Mouse (Mus musculus): Measurements from ENCODE around the gene Jarid2. TPM values are rescaled to one million over a fixed set of nuclear protein-coding genes. Genes with fewer than 3 reads are reported as not detected.

Gene Jarid2
- polyA plus RNA-seq, 1 experiment from 2014 or later, result 31.7 TPM

DNA sequence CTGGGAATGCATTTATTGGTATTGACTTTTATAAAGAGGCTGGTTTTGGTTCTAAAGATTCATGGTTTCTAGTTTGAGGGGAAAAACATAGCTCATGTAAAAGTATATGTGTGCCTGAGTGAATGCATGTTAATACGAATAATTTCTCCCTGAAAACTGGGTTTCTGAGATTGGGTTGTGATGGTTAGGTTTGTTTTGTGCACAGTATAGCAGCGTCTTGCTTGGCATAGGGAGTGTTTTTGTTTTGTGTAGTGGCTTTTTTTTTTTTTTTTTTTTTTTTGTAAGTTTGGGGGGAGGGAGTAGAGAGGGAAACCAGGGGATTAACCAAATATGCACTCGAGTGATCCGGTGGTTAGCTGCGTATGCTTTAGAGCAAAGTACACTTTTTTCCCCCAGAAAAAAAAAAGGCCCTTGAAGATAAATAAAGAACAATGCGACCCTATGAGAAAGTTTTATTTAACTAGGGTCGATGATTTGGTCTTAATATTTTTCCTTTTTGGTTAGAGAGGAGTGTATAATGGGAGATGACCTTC lies 3.2 kb downstream of the Jarid2 start:
- peaks cover 20% of the 10 kb centered on the region; the same call in 1 of the 2 replicates for H3K4me1 ChIP-seq (ENCODE audit: control insufficient read depth, insufficient read depth, low read length)
- under 1% methylated on average over 7 of the region's 7 CpGs for WGBS
- DNase-seq (peak; percentile 42), ATAC-seq (ENCODE audit: low FRiP score, low TSS enrichment) (no peak)
- H3K9ac ChIP-seq (replicated peaks; ENCODE audit: low read length), result peak overlapping the region; percentile 73
- H3K4me2 ChIP-seq (ENCODE audit: low read length), result peak overlapping the region; percentile 60
- H3K4me3 ChIP-seq (replicated peaks; ENCODE audit: low read depth, low read length), result peak overlapping the region; percentile 72
- H3K27me3 ChIP-seq (ENCODE audit: control insufficient read depth, insufficient read depth, low read length), result no peaks in the 10 kb centered on the region
- H3K27ac ChIP-seq (replicated peaks; ENCODE audit: low read depth, low read length), result no peak overlapping the region
- H3K36me3 ChIP-seq (ENCODE audit: control insufficient read depth, insufficient read depth, low read length), result no peaks in the 10 kb centered on the region
- H3K9me3 ChIP-seq (ENCODE audit: control insufficient read depth, low read length), result no peaks in the 10 kb centered on the region

- peaks cover 20% of the 10 kb centered on the region; the same call in 1 of the 2 replicates for H3K4me1 ChIP-seq (ENCODE audit: control insufficient read depth, insufficient read depth, low read length)
- no peak overlapping the region for H3K27ac ChIP-seq (replicated peaks; ENCODE audit: low read depth, low read length)
- ATAC-seq (ENCODE audit: low FRiP score, low TSS enrichment) (no peak), DNase-seq (peak; percentile 58)
- no peaks in the 10 kb centered on the region for H3K9me3 ChIP-seq (ENCODE audit: control insufficient read depth, low read length)
- H3K36me3 ChIP-seq (ENCODE audit: control insufficient read depth, insufficient read depth, low read length), result no peaks in the 10 kb centered on the region
- no peaks in the 10 kb centered on the region for H3K27me3 ChIP-seq (ENCODE audit: control insufficient read depth, insufficient read depth, low read length)
- H3K9ac ChIP-seq (replicated peaks; ENCODE audit: low read length), result peak overlapping the region; percentile 73
- WGBS, result under 1% methylated on average over 13 of the region's 13 CpGs
- peak overlapping the region; percentile 72 for H3K4me3 ChIP-seq (replicated peaks; ENCODE audit: low read depth, low read length)
- H3K4me2 ChIP-seq (ENCODE audit: low read length), result peak overlapping the region; percentile 60
These were observed 3.7 kb downstream of the Jarid2 start for GRCm38 (mm10) chr13:44733036-44733372.

GRCm38 (mm10) chr13:44733373-44734111 lies 4.3 kb downstream of the Jarid2 start:
- Histone ChIP-seq H3K9ac (replicated peaks; ENCODE audit: low read length) (peak overlapping the region; percentile 73), H3K36me3 (ENCODE audit: control insufficient read depth, insufficient read depth, low read length) (no peaks in the 10 kb centered on the region), H3K4me1 (ENCODE audit: control insufficient read depth, insufficient read depth, low read length) (peaks cover 20% of the 10 kb centered on the region; the same call in 1 of the 2 replicates), H3K4me3 (replicated peaks; ENCODE audit: low read depth, low read length) (peak overlapping the region; percentile 72), H3K27me3 (ENCODE audit: control insufficient read depth, insufficient read depth, low read length) (no peaks in the 10 kb centered on the region), H3K4me2 (ENCODE audit: low read length) (peak overlapping the region; percentile 60), H3K9me3 (ENCODE audit: control insufficient read depth, low read length) (no peaks in the 10 kb centered on the region), H3K27ac (replicated peaks; ENCODE audit: low read depth, low read length) (peak overlapping the region; percentile 78)
- DNase-seq (peak; percentile 87), ATAC-seq (ENCODE audit: low FRiP score, low TSS enrichment) (peak; percentile 29)
- WGBS, result under 1% methylated on average over 70 of the region's 71 CpGs

DNA sequence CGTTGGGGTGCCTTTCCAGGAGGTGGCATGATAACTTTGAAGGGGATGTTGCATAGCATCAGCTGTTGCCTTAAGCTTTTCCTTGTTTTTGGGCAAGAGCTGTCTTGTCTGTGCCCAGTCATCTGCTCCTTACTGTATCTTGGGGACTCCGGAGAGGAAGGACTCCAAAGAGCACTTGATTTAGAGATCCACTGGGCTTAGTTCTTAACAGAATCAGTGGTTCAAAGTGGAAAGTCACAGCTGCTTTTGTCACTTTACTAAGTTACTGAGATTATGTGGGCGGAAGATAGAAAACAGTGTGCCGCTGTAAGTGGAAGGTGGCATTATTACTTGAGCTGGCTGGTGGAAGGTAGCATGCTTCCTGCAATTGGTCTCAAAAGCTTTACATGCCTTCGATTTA lies 5.2 kb downstream of the Jarid2 start:
- H3K4me3 ChIP-seq (replicated peaks; ENCODE audit: low read depth, low read length), result peak overlapping the region; percentile 72
- H3K9me3 ChIP-seq (ENCODE audit: control insufficient read depth, low read length), result no peaks in the 10 kb centered on the region
- H3K27me3 ChIP-seq (ENCODE audit: control insufficient read depth, insufficient read depth, low read length), result no peaks in the 10 kb centered on the region
- H3K4me2 ChIP-seq (ENCODE audit: low read length), result peak overlapping the region; percentile 60
- no peak overlapping the region for H3K27ac ChIP-seq (replicated peaks; ENCODE audit: low read depth, low read length)
- no peak for ATAC-seq (ENCODE audit: low FRiP score, low TSS enrichment)
- no peaks in the 10 kb centered on the region for H3K36me3 ChIP-seq (ENCODE audit: control insufficient read depth, insufficient read depth, low read length)
- peak; percentile 25 for DNase-seq
- H3K9ac ChIP-seq (replicated peaks; ENCODE audit: low read length), result peak overlapping the region; percentile 73
- WGBS, result 57% methylated on average over 5 of the region's 5 CpGs
- H3K4me1 ChIP-seq (ENCODE audit: control insufficient read depth, insufficient read depth, low read length), result peaks cover 16% of the 10 kb centered on the region; the same call in 1 of the 2 replicates

DNA sequence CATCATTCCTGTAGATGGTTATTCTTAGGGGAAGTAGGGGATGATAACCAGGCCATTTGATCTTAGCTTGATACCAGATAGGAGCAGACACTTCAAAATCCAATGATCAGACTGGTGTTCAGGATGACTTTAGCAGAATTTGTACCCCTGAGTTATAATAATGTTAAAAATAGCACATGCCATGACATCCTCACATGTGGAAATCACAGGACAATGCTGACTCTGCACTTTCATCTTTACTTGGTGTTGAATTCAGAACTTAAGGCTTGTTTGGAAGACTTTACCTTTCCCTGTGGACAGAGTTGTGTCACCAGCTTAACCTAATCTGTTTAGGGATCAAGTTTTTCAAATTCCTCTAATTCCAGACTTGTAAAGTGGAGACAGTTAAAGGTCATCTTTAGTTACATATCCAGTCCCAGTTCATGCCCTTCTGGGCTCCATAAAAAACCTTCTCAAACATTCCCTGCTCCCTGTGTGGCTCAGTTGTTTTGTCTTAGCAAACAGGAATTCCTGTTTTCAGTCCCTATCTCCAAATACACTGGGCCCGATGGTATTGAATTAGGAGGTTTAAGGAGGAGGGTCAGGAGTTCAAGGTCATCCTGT lies 5.9 kb downstream of the Jarid2 start:
- DNase-seq (no peak), ATAC-seq (ENCODE audit: low FRiP score, low TSS enrichment) (no peak)
- WGBS, result 63% methylated on average over 1 of the region's 1 CpGs
- H3K27ac ChIP-seq (replicated peaks; ENCODE audit: low read depth, low read length), result no peak overlapping the region
- peaks cover 13% of the 10 kb centered on the region; the same call in 1 of the 2 replicates for H3K4me1 ChIP-seq (ENCODE audit: control insufficient read depth, insufficient read depth, low read length)
- H3K27me3 ChIP-seq (ENCODE audit: control insufficient read depth, insufficient read depth, low read length), result no peaks in the 10 kb centered on the region
- H3K9me3 ChIP-seq (ENCODE audit: control insufficient read depth, low read length), result no peaks in the 10 kb centered on the region
- peak overlapping the region; percentile 60 for H3K4me2 ChIP-seq (ENCODE audit: low read length)
- H3K4me3 ChIP-seq (replicated peaks; ENCODE audit: low read depth, low read length), result no peak overlapping the region
- no peaks in the 10 kb centered on the region for H3K36me3 ChIP-seq (ENCODE audit: control insufficient read depth, insufficient read depth, low read length)
- no peak overlapping the region for H3K9ac ChIP-seq (replicated peaks; ENCODE audit: low read length)

GRCm38 (mm10) chr13:44737297-44737696 lies 8.0 kb downstream of the Jarid2 start:
- 45% methylated on average over 1 of the region's 1 CpGs for WGBS
- Histone ChIP-seq H3K9me3 (ENCODE audit: control insufficient read depth, low read length) (no peaks in the 10 kb centered on the region), H3K27ac (replicated peaks; ENCODE audit: low read depth, low read length) (no peak overlapping the region), H3K36me3 (ENCODE audit: control insufficient read depth, insufficient read depth, low read length) (no peaks in the 10 kb centered on the region), H3K9ac (replicated peaks; ENCODE audit: low read length) (no peak overlapping the region), H3K4me2 (ENCODE audit: low read length) (no peak overlapping the region), H3K4me1 (ENCODE audit: control insufficient read depth, insufficient read depth, low read length) (peaks cover 13% of the 10 kb centered on the region; the same call in 1 of the 2 replicates), H3K27me3 (ENCODE audit: control insufficient read depth, insufficient read depth, low read length) (no peaks in the 10 kb centered on the region), H3K4me3 (replicated peaks; ENCODE audit: low read depth, low read length) (no peak overlapping the region)
- no peak for ATAC-seq (ENCODE audit: low FRiP score, low TSS enrichment)
- DNase-seq, result no peak

DNA sequence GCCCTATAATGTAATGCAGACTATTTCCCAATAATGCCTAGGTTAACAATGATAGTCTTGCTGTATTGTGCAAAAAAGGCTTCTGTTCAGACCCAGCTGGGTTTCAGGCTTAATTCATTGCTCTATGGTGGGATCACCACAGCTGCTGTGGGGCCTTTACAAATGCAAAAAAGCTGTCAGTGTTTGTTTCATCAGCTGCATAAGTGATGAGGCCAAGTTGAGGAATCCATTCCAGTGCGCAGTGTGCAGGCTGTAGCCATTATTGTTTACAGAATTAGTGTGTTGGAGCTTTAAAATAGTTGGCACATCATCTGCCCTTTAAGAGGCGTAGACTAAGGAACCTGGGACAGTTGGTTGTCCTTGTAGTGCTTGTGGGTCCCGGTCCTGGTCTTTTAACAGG lies 22.5 kb downstream of the Jarid2 start:
- DNase-seq (peak; percentile 78), ATAC-seq (ENCODE audit: low FRiP score, low TSS enrichment) (peak; percentile 60)
- Histone ChIP-seq H3K4me3 (replicated peaks; ENCODE audit: low read depth, low read length) (no peak overlapping the region), H3K9ac (replicated peaks; ENCODE audit: low read length) (no peak overlapping the region), H3K9me3 (ENCODE audit: control insufficient read depth, low read length) (no peaks in the 10 kb centered on the region), H3K4me1 (ENCODE audit: control insufficient read depth, insufficient read depth, low read length) (peaks cover 40% of the 10 kb centered on the region), H3K27ac (replicated peaks; ENCODE audit: low read depth, low read length) (peak overlapping the region; percentile 37; the same call in 1 of the 2 replicates), H3K27me3 (ENCODE audit: control insufficient read depth, insufficient read depth, low read length) (no peaks in the 10 kb centered on the region), H3K4me2 (ENCODE audit: low read length) (0 out of 2 replicates have a peak overlapping the region, but pooled peaks have one; percentile 9), H3K36me3 (ENCODE audit: control insufficient read depth, insufficient read depth, low read length) (no peaks in the 10 kb centered on the region)
- 4% methylated on average over 3 of the region's 3 CpGs for WGBS

GRCm38 (mm10) chr13:44753206-44753605 lies 23.9 kb downstream of the Jarid2 start:
- Histone ChIP-seq H3K9me3 (ENCODE audit: control insufficient read depth, low read length) (no peaks in the 10 kb centered on the region), H3K9ac (replicated peaks; ENCODE audit: low read length) (no peak overlapping the region), H3K4me2 (ENCODE audit: low read length) (no peak overlapping the region), H3K27me3 (ENCODE audit: control insufficient read depth, insufficient read depth, low read length) (no peaks in the 10 kb centered on the region), H3K27ac (replicated peaks; ENCODE audit: low read depth, low read length) (no peak overlapping the region), H3K36me3 (ENCODE audit: control insufficient read depth, insufficient read depth, low read length) (no peaks in the 10 kb centered on the region), H3K4me1 (ENCODE audit: control insufficient read depth, insufficient read depth, low read length) (peaks cover 36% of the 10 kb centered on the region), H3K4me3 (replicated peaks; ENCODE audit: low read depth, low read length) (no peak overlapping the region)
- ATAC-seq (ENCODE audit: low FRiP score, low TSS enrichment), result no peak
- 74% methylated on average over 2 of the region's 2 CpGs for WGBS
- no peak for DNase-seq

Measured in midbrain, embryonic 14.5 days (tissue).